Mouse (Mus musculus) left cerebral cortex, postnatal 4 days (tissue): ENCODE measurements around the gene Fam89a. TPM values are rescaled to one million over a fixed set of nuclear protein-coding genes. Genes with fewer than 3 reads are reported as not detected.

Source experiments
- DNase-seq: peaks from one replicate; pipeline ENCODE4 v3.0.0-alpha.2; 2022
- intact Hi-C: fragments of 180-260 bp; cut with DNase I; formaldehyde crosslinking; loops from one replicate; pipeline ENCODE4 v1.15.1; 2025
- total RNA-seq, 2 experiments: library from RNA; stranded (reverse); gene quantifications; 2 replicates each; pipeline ENCODE4 v1.2.3; 2021

Gene Fam89a
- total RNA-seq, 2 experiments from 2014 or later = 0.28 to 0.44 TPM

DNA sequence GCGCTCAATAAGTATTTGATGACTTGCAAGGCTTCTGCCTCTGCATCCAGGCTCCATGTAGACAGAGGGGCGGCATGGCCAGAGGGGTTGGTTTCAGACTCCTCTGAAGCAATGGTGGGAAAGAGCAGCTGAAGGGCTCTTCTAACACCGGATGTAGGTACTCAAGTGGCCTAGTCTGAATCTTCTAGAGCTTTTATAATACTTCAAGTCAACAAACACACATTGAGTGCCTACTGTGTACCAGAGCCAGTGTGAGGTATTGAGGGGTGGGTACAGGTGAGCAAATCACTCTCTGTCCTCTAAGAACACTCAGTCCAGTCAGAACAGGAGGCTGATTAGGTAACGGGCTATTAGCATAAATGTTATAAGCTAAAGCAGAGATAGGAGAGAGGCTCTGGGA, 59.9 kb downstream of the Fam89a start:
- intact Hi-C loops = no loop called here
- no peak for DNase-seq

Other genes starting within 250 kb of the Fam89a start
- gene Cog2, start 231.1 kb downstream of the Fam89a start, total RNA-seq = 10 to 100 TPM; 37.2 to 38.6 TPM
- 1 to 10 TPM; 3.0 to 9.0 TPM for gene Agt, start 182.1 kb downstream of the Fam89a start, total RNA-seq
- gene Capn9, start 175.7 kb downstream of the Fam89a start, total RNA-seq = under 1 TPM in 1 of 2 experiments, not detected in 1; 0.32 TPM
- 10 to 100 TPM; 86.2 to 89.8 TPM for gene 2310022B05Rik, start 88.5 kb downstream of the Fam89a start, total RNA-seq
- 10 to 100 TPM; 72.6 to 73.2 TPM for gene Ttc13, start 29.8 kb downstream of the Fam89a start, total RNA-seq
- gene Arv1, start 29.7 kb downstream of the Fam89a start, total RNA-seq = 10 to 100 TPM; 23.3 to 24.7 TPM
- 100 to 1,000 TPM; 251 to 271 TPM for gene Trim67, start 41.3 kb upstream of the Fam89a start, total RNA-seq
- gene Gnpat, start 111.2 kb upstream of the Fam89a start, total RNA-seq = 10 to 100 TPM; 62.1 to 69.6 TPM
- gene 2810004N23Rik, start 111.3 kb upstream of the Fam89a start, total RNA-seq = 10 to 100 TPM; 21.2 to 24.2 TPM
- 10 to 100 TPM; 32.8 to 33.8 TPM for gene Exoc8, start 145.9 kb upstream of the Fam89a start, total RNA-seq
- gene Sprtn, start 146.1 kb upstream of the Fam89a start, total RNA-seq = 10 to 100 TPM; 17.2 to 17.6 TPM
- 10 to 100 TPM; 57.0 to 59.0 TPM for gene Egln1, start 197.5 kb upstream of the Fam89a start, total RNA-seq